Mouse (Mus musculus) olfactory bulb, adult 2 months (tissue): ENCODE results near the gene Usp54.

ENCODE experiments used
- CTCF ChIP-seq: fragments of 200-500 bp; IDR thresholded peaks from 2 replicates; pipeline ENCODE4 v1.5.1; 2012; ENCODE audit warnings: low read depth, mild to moderate bottlenecking, low read length, moderate library complexity; ENCODE audit not compliant: insufficient read depth
- POLR2A ChIP-seq: fragments of 200-500 bp; IDR thresholded peaks from 2 replicates; pipeline ENCODE4 v1.6.1; 2012; ENCODE audit warnings: mild to moderate bottlenecking, low read depth, low read length, moderate library complexity; ENCODE audit not compliant: insufficient read depth

DNA sequence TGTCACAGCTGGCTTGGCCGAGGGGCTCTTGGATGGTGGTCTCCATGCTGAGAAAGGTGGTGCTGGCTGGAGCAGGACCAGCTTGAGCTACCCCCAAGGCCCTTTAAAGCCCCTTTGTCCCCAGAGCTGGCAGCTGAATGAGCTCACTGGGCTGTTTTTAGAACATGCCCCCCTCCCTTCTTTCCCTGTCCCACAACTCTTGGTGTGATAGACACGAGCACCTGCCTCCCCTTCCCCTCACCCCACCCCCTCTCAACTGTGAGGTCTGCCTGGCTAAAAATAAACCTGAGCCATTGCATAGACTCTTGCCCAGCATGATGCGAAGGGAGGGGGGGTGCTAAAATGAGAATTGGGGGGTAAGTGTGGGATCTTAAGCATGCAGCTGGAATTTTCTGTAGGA, 23.6 kb upstream of the Usp54 start:
- TF ChIP-seq POLR2A (no peak), CTCF (no peak)
